Mouse (Mus musculus): ENCODE data around the gene 9630041A04Rik. TPM values are rescaled to one million over a fixed set of nuclear protein-coding genes. Genes with fewer than 3 reads are reported as not detected.
A peak's percentile ranks its signal among the peaks of the same experiment; 100 is the strongest.

The 9630041A04Rik gene
- not detected for total RNA-seq (2021)
- long read RNA-seq, experiment 1: 0 reads
- long read RNA-seq, experiment 2: 0 reads

DNA sequence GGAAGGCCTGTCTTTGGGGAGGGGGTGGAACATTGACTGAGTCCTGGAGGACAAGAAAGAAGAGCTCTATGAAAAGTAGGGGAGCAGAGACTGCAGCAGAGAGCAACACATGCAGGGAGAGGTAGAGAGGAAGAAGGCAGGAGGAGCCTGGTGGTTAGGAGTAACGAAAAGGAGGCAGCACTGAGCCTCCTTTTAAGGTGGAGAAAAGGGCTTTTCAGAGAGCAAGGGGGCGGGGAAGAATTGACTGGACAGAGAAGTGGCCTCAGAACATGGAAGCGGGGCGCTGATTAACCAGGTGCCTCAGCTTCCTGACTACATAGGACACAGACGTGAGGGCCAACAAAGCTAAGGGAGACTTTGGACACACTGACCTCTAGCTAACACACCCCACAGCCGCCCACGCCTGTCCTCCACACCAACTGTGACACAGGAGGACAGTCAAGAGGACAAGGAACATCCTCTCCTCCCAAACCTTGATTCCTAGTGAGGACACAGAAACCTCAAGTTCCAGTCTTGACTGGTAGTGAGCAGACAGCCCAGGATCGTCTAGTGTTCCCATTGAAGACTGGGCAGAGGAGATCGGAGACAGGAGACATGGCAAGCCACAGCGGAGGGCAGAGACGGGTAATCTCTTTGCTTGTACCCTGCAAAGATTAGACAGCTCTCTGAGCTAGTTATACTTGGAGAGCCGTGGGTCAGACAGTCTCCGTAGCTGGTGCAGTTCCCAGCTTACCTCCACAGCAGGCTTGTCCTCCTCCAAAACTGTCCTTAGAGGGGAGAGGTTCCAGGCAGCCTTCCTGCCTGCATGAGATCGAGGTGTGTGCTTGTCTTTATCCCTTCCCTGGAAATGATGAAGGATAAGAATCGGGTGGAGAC is at the start of gene 9630041A04Rik:
9630041A04Rik (plus strand) TSS at position 246 of the 876 bp plus-strand sequence.
- no peak for DNase-seq

DNA sequence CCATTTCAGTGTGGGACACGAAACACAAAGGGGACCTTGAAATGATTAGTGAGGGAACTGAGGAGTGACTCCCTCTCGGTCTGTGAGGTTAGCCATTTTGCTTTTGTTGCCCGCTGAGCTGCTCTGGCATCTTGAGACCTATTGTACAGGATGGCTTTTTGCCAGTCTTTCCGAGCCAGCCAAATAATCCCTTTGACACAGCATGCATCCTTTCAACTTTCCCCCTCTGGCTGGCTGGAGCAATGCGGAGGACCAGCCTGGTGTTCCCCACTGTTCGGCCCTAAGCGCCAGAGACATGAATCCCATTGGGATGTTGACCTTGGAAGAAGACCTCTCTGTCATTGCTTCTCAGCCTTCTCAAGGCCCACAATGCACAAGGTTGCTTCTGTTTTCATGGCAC is 37.7 kb upstream of the 9630041A04Rik start:
- DNase-seq: no peak

DNA sequence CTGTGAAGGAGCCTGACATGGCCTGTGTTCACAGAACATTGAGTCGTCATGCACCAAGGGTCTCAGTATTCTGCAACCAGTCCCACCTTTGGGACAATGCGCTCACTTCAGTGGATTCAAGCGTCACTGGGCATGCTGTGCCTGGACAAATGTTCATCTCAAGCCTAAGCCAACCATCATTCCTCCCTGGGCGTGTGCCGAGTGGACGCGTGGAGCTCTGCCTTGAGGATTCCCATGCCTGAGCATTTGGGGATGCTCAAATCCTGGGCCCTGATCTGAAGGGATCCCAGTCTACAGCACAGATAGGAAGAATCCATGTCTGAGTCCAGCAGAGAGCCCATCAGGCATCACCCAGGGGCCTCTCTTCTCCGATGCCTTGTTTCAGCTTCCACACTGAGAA is 36.0 kb upstream of the 9630041A04Rik start:
- no peak for DNase-seq

DNA sequence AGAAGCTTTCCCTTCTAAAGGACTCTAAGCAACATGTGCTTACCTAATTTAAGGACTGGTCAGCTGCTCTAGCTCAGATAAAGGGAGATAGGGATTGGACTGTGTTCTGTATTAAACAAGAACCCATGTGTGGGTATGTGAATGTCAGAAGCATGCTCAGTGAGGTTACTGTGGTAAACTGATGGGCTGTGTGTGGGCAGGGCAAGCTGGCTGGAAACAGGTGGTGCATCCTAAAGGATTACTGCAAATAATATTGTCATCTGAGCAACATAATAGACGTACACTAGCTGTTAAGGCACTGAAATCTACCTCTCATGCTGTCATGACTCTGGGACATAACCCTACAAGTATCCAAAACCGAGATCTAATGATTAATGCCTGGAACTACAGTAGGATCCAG is 28.0 kb upstream of the 9630041A04Rik start:
- no peak for DNase-seq

DNA sequence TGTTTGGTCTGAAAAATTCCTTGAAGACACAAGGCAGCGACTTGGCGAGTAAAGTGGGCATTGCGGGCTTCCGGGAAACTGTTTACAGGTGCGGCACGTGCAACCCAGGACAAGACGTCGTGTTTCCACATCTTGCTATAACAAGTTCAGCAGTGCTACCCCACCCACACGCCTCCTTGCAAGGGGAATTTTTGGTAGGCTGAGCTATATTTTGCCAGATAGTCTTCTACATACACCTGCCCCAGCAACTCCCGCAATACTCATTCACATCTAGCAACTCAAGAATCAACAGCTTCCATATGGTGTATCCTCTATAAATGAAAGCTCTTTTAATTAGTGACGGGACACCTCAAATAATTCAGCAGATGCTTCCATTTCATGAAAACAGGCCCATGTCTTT is 20.5 kb upstream of the 9630041A04Rik start:
- no peak for DNase-seq

DNA sequence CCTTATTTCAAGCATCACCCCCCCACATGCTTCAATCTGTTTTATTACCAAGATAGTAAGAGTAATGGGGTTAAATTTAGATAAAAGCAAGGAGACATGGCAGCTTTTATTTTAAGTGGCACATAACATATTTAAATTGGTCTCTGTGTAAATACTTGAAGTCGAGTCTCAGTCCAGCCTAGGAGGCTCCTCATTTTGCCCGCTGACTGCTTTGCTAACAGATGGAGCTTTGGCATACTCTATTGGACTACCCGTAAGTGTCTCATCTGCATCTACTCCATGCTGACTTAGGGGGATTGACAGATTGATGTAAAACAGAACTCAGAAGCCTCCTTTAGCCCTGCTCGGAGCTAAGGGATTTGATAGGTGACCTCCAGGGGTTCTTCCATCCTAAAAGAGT is 17.7 kb upstream of the 9630041A04Rik start:
- no peak for DNase-seq

DNA sequence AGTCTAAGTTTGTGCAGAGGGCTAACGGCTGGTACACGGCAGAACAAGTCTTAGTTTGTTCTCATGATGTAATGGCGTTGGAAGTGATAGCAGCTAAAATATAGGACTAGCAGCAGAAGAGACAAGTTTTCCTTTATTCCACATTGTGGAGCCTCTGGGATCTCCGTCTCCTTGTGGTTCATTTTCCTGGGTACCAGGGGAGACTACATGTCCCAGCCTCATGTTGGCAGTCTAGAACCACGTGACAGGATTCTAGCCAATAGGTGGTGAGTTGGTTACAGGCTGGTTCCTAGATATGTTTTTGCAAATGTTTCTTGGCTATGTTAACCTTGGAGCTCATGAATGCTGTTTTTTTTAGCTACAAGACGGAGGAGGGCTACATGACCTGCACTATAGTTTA is 15.9 kb upstream of the 9630041A04Rik start:
- DNase-seq: no peak

DNA sequence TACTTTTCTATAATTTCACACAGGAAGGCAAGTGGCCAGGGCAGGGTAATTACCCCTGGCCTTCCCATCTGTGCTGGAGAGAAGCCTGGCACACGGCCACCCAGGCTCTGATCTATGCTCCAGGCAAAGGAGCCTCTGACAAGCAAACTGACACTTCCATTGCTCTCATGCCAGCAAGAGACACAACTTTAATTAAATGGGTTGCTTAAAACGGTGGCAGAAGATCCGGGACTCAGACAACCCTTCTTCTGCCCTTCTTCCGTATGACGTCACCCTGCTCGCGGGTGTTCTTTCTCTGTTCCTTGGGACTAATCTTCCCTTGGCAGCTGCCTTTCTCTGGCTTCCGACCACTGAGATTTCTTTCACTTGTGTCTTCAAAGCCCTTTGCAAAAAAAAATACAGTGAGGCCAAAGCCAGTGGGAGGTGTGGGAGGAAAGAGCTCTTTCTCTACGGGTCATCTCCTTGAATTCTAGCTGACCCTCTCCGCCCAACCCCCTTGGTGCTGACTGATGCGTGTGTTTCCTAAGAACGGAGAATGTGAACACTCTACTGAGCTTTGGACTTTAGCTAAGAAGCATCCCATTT is 932 bp downstream of the 9630041A04Rik start:
- peak; percentile 41 for DNase-seq

DNA sequence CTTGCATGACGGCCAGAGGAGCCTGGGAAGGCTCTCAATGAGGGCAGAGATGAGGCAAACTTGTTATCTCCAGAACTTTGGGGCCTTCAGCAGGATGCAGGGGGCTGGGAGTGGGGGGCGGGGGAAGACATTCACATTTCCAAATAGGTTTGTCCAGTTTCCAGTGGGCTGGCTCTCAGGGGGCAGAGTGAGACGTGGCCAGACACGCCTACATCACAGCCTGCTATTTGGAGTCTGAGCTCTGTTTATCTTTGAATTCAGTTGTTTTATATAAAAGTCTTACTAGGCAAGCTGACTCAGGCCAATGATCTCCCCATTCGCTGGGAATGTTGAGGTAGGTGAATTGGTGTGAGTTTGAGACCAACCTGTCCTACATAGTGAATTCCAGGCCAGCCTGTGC is 1.5 kb downstream of the 9630041A04Rik start:
- peak; percentile 10 for DNase-seq

DNA sequence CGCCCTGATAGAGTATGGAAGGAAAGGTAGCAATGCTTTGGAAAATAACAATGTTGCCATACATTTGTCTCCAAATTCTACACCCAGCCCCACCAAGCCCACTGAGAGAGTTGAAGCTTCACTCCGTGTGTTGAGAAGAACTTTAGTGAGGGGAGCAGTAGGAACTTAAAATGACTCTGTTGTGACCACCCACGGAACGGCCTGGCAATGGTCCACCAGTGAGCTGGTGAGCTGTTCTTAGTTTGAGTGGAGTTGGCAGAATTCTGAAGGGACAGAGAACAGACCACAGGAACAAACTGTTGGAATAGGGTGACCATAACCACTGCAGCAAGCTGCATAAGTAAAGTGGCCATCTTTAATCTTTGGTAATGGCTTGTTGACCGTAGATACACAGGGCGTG is 7.0 kb downstream of the 9630041A04Rik start:
- DNase-seq: no peak

DNA sequence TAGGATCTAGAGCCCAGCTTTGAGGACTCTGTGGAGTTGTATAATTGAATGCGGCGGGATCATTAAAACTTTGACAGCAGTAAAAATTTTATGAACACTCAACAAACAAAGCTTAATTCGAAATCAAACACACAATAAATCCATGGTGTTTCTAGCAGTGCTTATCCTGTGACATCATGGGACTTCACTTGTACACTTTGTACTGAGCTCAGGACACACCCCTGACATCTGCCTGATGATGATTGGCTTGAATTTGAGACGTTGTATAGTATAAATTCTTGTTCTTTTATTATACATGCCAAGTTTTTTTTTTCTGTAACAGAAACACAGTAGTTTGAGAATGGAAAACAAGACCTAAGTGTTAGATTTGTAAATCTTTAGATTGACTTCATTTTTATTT is 8.4 kb downstream of the 9630041A04Rik start:
- no peak for DNase-seq

DNA sequence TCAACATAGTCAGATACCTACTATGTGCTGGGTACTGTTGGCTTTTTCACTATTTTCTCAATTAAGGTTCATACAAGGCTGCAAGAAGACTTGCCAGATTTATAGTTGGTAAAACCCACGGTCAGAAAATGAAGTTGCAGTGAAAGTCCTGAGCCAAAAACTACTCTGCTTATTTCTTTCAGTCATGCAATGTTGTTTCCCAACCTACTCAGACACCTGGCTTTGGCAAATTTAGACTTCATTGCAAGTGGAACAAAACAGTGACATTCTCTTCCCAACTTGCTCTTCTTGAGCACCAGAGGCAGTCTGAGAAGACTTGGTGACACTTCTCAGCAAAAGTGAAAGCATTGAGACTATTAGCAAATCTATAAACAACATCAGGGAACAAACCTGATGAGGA is 13.7 kb downstream of the 9630041A04Rik start:
- no peak for DNase-seq

DNA sequence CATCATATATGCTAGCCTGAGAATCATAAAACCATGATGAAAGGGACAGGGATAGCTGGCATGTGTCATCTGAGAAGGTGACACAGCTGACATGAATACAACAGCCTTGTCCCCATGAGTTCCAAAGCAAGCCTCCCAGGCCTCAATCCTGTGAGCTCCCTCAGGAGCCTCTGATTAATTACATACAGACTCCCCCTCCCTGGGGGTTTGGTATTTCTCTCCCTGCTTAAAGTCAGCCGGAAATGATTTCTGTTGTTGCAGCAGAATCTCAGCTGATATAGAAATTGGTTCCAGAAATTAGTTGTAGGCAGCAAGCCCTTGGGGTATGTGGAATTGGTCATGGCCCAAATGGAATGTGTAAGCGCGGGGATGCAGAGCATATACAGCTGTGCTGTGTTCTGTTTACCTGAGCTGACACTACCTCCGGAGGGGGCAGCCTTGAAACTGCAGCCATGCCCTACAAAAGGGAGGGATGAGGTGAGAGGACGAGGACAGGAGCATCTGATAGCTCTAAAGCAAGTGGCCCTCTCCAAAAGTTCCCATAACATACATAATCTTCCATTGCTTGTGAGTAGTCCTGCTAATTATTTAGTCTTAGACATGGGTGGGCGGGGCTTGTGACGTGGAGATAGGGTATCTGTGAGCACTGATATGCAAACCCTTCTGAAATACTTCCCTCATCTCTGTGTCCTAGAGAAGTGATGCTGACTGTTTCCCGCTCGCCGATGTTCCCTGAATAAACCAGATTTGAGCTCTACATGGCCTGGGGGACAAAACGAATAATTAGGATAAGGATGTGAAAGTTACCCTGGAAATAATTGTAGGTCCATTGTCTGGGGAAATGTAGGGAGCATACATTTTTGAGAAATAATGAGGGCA is 15.7 kb downstream of the 9630041A04Rik start:
- DNase-seq: no peak

DNA sequence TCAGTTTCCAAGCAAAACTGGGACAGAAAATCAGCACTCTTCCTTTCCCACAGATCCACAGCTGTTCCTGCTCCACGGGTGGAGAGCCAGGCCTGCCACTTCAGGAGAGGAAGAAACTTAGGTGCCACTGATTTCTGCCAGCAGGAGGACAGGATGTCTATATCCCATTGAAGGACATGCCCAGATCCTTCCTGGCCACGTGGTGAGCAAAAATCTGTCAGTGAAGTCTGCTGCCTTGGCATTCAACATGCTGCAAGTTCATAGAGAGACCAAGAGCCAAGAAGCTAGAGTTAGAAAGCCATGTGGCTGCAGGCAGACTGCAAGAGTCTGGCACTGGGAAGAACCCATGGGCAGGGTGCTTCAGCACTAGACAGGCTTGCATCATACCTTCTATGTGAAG is 21.7 kb downstream of the 9630041A04Rik start:
- no peak for DNase-seq

DNA sequence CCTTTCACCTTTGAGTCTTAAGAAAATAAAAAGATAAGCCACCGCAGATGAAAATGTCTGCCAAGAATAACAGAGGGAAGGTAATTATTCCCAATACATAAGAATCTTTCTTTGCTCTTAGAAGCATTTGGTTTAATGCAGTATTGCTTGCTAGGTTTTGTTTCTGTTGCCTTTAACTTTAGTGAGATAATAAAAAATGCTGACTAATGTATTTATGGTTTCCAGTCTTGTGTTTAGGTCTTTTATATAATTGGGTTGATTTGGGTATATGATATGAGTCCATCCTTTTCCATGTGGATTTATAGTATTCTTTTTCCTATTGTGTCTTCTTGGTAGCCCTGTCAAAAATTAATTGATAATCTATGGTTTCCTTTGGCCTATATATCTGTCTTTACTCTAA is 36.2 kb downstream of the 9630041A04Rik start:
- no peak for DNase-seq

DNA sequence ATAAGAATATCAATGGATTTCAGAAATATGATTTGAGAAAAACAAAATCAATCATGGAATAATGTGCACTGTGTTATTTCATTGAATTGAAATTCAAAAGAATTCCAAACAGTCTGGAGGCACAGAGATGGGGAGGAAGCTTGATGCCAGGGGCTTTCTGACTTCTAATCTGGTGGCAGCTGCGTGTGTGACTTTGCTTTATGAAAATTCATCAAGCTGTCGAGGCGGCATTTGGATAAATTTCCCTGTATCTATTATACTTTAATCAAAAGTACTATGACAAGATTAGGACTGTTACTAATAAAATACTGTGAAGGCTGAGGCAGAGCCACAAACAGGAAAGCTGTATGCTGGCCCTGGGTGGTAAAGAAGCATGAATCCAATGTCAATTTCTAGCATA is 41.8 kb downstream of the 9630041A04Rik start:
- DNase-seq: no peak

DNA sequence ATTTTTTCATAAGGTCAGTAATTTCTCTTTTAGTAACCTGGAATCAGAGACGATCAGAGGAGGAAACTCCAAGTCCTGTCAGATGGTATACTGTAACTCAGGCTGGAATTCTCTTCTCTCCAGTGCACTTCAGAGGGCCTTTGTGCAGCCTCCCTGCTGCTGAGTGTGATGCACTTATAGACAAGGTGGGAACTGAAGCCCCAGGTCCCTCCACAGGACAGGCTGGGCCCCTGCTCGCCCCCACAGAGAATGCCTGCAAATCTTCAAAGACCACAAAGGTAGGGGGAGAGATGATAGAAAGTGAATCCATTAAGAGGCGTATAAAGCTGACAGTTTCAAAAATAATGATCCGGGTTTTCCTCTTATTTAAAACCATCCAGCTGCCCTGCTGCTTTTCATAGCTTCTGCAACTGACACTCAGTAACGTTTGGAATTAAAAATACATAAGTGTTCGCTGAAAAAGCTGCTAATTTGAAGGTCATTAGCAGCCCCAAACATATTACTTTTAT is 46.2 kb downstream of the 9630041A04Rik start:
- no peak for DNase-seq

DNA sequence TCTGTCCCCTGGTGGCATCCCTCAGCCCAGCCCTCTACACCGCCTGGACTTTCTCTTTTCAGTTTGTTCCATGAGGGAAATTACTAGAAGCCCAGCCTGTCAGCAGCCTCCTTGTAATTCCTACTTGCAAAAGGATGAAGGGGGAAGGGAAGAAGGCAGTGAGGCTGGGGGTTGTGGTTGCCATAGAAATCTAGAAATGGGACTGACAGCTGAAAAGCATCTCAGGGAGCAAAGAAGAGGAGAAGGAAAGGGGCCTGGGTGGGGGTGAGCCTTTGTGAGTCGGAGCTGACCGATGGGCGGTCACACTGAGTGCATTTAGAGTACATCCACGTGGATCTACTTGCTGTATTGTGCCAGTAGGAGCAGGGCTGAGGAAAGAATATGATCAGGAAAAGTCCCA is 47.2 kb downstream of the 9630041A04Rik start:
- DNase-seq: no peak

DNA sequence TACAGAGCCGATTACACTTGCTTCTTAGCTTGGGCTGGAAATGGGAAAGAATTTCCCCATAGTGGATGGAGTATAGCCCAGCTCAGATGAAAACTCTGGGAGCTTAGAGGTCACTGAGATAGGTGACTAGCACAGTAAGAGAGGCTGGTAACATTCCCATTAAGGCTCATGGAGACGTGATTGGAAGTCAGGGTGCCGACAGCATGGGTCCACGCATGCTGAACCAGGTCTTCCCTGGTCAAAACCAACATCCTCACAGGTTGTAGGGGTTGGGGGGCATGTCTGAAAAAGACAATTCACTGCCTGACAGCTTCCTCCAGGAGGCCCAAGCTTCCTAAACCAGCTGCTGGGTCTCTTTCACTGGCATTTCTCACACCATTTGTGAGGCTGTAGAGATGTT is 47.9 kb downstream of the 9630041A04Rik start:
- no peak for DNase-seq

DNA sequence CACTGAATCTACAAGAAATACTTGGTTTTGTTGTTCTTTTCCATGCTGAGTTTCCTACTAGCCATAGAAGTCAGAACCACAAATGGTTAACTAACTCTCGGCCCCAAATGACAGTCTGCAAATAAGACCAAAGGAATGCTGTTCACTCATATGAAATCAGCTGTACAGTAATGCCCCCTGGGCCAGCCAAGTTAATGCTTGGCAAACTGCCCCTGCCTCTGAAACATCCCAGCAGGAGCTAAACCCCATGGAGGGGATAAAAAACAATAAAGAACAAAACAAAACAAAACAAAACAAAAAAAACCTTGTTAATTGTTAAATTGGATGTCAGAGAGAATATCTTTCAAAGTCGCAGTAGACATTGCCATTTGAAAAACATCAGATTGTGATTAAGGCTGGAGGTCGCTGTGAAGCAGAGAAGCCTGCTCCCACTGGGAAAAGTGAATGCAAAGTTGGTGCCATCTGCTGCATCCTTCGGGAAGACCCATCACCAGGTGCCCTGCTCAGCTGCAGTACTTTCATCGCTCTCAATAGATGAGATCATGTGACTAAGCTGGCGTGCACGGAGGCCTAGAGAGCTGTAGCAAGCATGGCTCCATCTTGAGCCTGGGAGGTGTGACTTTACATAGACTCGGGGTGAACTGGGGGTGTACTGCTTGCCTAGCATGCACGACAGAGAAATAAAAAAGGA is 49.7 kb downstream of the 9630041A04Rik start:
- DNase-seq: no peak

DNA sequence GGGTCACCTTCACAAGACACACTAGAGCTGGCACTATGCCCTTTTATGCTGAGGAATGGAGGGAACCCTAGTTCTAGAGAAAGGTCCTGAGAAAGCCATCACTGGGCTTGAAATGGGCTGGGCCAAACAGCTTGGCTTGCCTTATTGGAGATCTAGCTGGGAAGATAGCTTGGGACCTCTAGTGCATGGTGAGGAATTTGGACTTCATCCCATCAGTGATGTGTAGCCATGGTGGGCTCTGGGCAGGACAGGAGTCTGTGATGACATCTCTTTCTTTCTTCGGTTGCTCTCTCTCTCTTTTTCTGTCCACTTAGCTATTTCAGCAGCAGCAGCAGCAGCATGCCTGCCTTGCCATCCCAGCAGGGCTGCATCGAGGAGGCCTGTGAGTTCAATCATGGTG is 53.4 kb downstream of the 9630041A04Rik start:
- DNase-seq: no peak

DNA sequence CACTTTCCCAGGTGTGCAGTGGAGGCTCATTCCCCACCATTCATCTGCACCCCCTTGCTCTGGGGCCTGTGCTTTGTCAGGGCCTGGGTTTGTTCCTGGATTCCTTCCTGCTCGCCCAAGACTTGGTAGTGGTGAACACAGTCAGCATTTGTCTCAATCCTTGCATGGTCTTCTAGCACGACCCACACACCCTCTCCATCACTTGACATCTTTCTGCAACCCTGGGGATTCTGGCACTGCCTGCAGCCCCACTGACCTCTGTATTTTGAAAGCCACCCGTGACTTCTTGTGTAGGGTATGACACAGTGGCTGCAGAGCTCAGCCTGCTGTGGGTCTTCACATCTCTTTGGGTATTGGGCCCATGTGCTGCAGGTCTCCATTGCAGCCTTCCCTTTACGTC is 57.1 kb downstream of the 9630041A04Rik start:
- no peak for DNase-seq

Measured in gastrocnemius, postnatal 10 days (tissue).